Mouse (Mus musculus) spleen, adult 2 months (tissue): ENCODE results near the gene Vps11.

Experiments
- CTCF ChIP-seq: fragments of 200-500 bp; IDR thresholded peaks from 2 replicates; pipeline ENCODE4 v1.5.1; 2011; ENCODE audit warnings: mild to moderate bottlenecking, inconsistent platforms; ENCODE audit not compliant: insufficient read depth, insufficient read length, insufficient replicate concordance; ENCODE audit errors: extremely low read depth
- POLR2A ChIP-seq: fragments of 200-500 bp; IDR thresholded peaks from 2 replicates; pipeline ENCODE4 v1.6.1; 2011; ENCODE audit warnings: low read depth, low read length, inconsistent platforms

- TF ChIP-seq CTCF = no peak
- no peak for TF ChIP-seq POLR2A
These were observed 15.7 kb downstream of the Vps11 start for GRCm38 (mm10) chr9:44345570-44346433.
